Mouse (Mus musculus) C2C12 (cell line): ENCODE results near the gene 1600002K03Rik. TPM values are rescaled to one million over a fixed set of nuclear protein-coding genes. Genes with fewer than 3 reads are reported as not detected.
A peak's percentile ranks its signal among the peaks of the same experiment; 100 is the strongest.

Source experiments
- H3K27me3 ChIP-seq: one replicate; pipeline ENCODE4 v1.6.1; 2011; ENCODE audit not compliant: control insufficient read depth, insufficient read depth, insufficient read length
- H3K36me3 ChIP-seq: one replicate; pipeline ENCODE4 v1.6.1; 2011; ENCODE audit not compliant: control insufficient read depth, insufficient read depth
- H3K4me3 ChIP-seq: one replicate; pipeline ENCODE4 v1.5.1; 2011; ENCODE audit warnings: mild to moderate bottlenecking, control low read depth; ENCODE audit not compliant: poor library complexity, insufficient read depth, severe bottlenecking
- H3K79me2 ChIP-seq: one replicate; pipeline ENCODE4 v1.6.1; 2011; ENCODE audit not compliant: control insufficient read depth, insufficient read depth
- H3K79me3 ChIP-seq: one replicate; pipeline ENCODE4 v1.6.1; 2011; ENCODE audit warnings: low read depth, control low read depth
- H3ac ChIP-seq: one replicate; pipeline ENCODE3; 2011; ENCODE audit warnings: low read depth; ENCODE audit not compliant: control insufficient read depth, insufficient read length
- CEBPB ChIP-seq: IDR thresholded peaks from one replicate; pipeline ENCODE4 v1.6.1; 2011; ENCODE audit warnings: low read depth, mild to moderate bottlenecking, control low read depth, moderate library complexity
- CTCF ChIP-seq: IDR thresholded peaks from one replicate; pipeline ENCODE4 v1.5.1; 2011; ENCODE audit not compliant: control insufficient read depth, insufficient read depth, insufficient read length
- FOSL1 ChIP-seq: IDR thresholded peaks from one replicate; pipeline ENCODE4 v1.8.0; 2011; ENCODE audit warnings: mild to moderate bottlenecking, low read length; ENCODE audit not compliant: poor library complexity, insufficient read depth, severe bottlenecking
- MAX ChIP-seq: IDR thresholded peaks from one replicate; pipeline ENCODE4 v1.6.1; 2011; ENCODE audit warnings: mild to moderate bottlenecking, control low read depth
- MYOD1 ChIP-seq: IDR thresholded peaks from one replicate; pipeline ENCODE4 v1.6.1; 2011; ENCODE audit warnings: low read depth; ENCODE audit not compliant: control insufficient read depth, insufficient read length
- MYOG ChIP-seq: IDR thresholded peaks from one replicate; pipeline ENCODE4 v1.6.1; 2011; ENCODE audit not compliant: control insufficient read depth, insufficient read length; ENCODE audit errors: extremely low read depth
- USF1 ChIP-seq: IDR thresholded peaks from one replicate; pipeline ENCODE4 v1.6.1; 2011; ENCODE audit warnings: low read depth, mild to moderate bottlenecking, control low read depth, moderate library complexity
- polyA plus RNA-seq: library from polyadenylated mRNA; unstranded; fragments of >200 nt; fragmentation: generic; extraction: Trizol; gene quantifications from one replicate; pipeline ENCODE4 v1.2.1, GENCODE M21; 2012; ENCODE audit warnings: missing spikeins

1600002K03Rik gene
- polyA plus RNA-seq, 1 experiment: 33.4 TPM

DNA sequence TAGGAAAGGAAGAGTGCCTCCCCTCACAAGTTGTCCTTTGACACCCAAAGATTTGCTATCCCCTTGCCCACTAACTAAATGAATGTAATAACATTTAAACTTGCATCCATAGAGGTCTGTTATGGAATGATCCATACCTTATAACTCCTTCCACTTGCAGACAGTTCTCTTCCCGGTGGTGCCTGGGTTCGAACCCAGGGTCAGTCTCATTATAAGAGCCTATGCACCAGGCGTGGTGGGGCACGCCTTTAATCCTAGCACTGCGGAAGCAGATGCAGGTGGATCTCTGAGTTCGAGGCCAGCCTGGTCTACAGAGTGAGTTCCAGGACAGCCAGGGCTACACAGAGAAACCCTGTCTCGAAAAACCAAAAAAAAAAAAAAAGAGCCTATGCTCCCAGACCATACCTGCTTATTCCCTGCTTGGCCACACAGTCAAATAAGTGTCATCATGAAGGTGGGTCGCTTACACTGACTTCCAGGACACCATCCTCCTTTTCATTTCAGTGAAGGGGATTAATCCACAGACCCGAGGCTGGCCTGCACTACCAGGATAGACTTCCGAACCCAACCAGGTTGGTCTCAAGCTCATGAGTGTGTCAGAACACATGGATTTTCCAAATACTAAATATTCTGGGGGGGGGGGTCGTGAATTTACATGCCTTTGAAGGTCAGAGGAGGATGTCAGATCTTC is 32.6 kb upstream of the 1600002K03Rik start:
- H3K27me3 ChIP-seq: no peaks in the 10 kb centered on the region
- H3K4me3 ChIP-seq: no peak overlapping the region
- TF ChIP-seq USF1 (no peak), MYOD1 (no peak), MYOG (no peak), FOSL1 (no peak), CTCF (no peak), MAX (no peak), CEBPB (no peak)
- no peak overlapping the region for H3ac ChIP-seq
- peaks cover 30% of the 10 kb centered on the region for H3K79me2 ChIP-seq
- peaks cover 19% of the 10 kb centered on the region for H3K36me3 ChIP-seq
- H3K79me3 ChIP-seq: peaks cover 23% of the 10 kb centered on the region

DNA sequence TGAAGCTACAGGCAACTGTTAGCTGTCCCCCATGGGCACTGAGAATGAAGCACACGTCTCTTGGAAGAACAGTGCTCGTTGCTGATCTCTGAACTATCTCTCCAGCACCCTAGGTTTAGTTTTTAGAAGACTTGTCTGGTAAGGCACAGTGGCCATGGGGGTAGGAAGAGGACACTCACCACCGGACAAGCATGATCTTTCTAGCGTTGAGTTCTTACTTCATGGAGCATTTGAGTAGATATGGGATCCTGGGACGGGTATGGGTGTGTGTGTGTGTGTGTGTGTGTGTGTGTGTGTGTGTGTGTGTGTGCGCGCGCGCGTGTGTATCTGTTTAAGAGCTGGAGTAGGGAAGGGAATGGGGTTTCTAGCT is 32.1 kb upstream of the 1600002K03Rik start, which contains the start of gene Cbarp:
Gene Cbarp (minus strand): TSS at position 170 of the 370 bp plus-strand sequence.
- H3K79me3 ChIP-seq: peaks cover 26% of the 10 kb centered on the region
- peak within 1 kb of the TSS; percentile 79 for H3K4me3 ChIP-seq
- no peak for TF ChIP-seq CTCF
- no peak for TF ChIP-seq USF1
- no peak for TF ChIP-seq MYOG
- TF ChIP-seq MYOD1: no peak
- no peak for TF ChIP-seq FOSL1
- TF ChIP-seq MAX: no peak
- no peak for TF ChIP-seq CEBPB
- H3K79me2 ChIP-seq: peaks cover 36% of the 10 kb centered on the region
- peaks cover 24% of the 10 kb centered on the region for H3K36me3 ChIP-seq
- H3K27me3 ChIP-seq: no peaks in the 10 kb centered on the region
- peak within 1 kb of the TSS; percentile 39 for H3ac ChIP-seq

DNA sequence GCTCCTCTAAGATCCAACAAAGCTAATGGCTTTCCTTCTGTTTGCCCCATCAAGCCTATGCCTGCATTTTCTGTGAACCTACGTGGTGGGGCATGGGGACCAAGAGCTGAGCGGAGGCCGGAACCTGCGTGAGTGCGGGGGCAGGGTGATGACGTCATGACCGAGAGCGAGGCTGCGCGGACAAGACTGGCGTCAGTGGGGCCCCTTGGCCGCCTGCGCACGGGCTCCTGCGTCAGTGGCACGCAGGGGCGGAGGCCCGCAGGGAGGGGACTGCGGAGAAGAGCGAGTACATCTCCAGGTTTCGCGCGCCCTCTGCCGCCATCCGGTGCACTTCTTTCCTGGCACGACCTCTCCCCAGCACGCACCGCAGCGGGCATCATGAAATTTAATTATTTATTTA is 31.5 kb upstream of the 1600002K03Rik start:
- Histone ChIP-seq H3K79me2 (peaks cover 42% of the 10 kb centered on the region), H3ac (peak overlapping the region; percentile 39), H3K36me3 (peaks cover 28% of the 10 kb centered on the region), H3K79me3 (peaks cover 29% of the 10 kb centered on the region), H3K27me3 (no peaks in the 10 kb centered on the region), H3K4me3 (no peak overlapping the region)
- no peak for TF ChIP-seq CEBPB
- peak; percentile 87 for TF ChIP-seq CTCF
- no peak for TF ChIP-seq MYOG
- peak; percentile 66 for TF ChIP-seq MAX
- TF ChIP-seq MYOD1: no peak

DNA sequence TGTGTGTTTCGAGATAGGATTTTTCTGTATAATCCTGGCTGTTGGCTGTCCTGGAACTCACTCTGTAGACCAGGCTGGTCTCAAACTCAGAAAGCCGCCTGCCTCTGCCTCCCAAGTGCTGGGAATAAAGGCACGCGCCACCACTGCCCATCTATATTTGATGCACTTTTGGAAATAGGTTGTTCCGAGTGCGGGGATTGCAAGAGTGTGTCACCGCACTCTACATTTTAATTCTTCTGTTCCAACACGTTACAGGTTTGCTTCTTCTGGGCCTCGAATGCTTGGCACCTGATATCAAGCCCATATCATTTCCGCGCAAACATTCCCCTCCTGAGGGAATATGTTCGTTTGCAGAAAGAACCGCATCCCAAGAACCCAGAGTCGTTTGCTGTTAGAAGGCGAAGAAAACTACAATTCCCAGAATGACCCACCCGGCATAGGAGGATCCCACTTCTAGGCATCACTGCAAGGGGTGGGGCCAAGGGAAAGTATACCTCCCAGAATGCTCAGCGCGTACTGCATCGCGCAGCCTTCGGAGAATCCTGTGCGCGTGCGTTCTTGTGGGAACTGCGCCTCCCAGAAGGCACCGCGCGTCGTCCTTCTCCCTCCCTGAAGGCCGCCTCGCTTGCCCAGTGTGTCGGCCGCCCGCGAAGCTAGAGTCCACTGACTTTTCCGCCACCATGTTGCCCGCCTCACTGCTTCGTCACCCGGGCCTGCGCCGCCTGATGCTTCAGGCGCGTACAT is 30.8 kb upstream of the 1600002K03Rik start:
- peak; percentile 94 for TF ChIP-seq MAX
- no peak for TF ChIP-seq CEBPB
- Histone ChIP-seq H3K4me3 (peak overlapping the region; percentile 79), H3K79me2 (peaks cover 49% of the 10 kb centered on the region), H3K27me3 (no peaks in the 10 kb centered on the region), H3ac (peak overlapping the region; percentile 99), H3K79me3 (peaks cover 33% of the 10 kb centered on the region), H3K36me3 (peaks cover 34% of the 10 kb centered on the region)

DNA sequence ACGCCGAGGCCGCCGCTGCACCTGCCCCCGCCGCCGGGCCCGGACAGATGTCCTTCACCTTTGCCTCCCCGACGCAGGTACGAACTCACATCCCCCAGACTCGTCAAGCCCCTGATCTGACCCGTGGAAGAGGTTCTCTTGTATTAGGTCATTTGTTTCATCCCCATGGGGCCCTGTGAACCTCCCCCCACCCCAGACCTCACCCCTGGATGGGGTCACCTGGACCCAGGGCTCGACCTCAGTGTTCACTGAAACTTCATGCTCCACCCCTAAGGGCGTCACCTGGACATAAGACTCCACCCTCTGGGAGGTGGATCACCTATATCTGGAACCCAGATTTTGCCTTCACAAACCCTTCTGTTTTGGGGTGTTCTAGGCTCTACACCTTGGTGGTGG is 30.2 kb upstream of the 1600002K03Rik start:
- H3K27me3 ChIP-seq: no peaks in the 10 kb centered on the region

DNA sequence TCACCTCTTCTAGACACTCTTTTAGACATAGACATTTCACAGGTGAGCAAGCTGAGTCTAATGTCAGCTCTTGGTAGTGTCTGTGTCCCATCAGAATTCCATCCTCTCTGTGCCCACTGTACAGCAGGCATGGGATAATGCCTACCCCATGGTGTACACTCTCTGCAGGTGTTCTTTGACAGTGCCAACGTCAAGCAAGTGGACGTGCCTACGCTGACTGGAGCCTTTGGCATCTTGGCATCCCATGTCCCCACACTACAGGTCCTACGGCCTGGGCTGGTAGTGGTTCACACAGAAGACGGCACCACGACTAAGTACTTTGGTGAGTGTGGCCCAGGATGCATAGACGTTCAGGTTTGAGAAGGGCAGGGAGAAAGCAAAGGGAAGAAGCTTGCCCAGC is 29.1 kb upstream of the 1600002K03Rik start:
- peaks cover 34% of the 10 kb centered on the region for H3K36me3 ChIP-seq
- no peak overlapping the region for H3K4me3 ChIP-seq
- H3ac ChIP-seq: peak overlapping the region; percentile 26
- peaks cover 33% of the 10 kb centered on the region for H3K79me3 ChIP-seq
- peaks cover 51% of the 10 kb centered on the region for H3K79me2 ChIP-seq
- TF ChIP-seq MYOD1 (no peak), FOSL1 (no peak), CTCF (no peak), USF1 (no peak), MAX (no peak)
- no peaks in the 10 kb centered on the region for H3K27me3 ChIP-seq

More for the DNA sequence above, 30.2 kb upstream of the 1600002K03Rik start:
- Histone ChIP-seq H3K4me3 (peak overlapping the region; percentile 79), H3ac (peak overlapping the region; percentile 99), H3K36me3 (peaks cover 34% of the 10 kb centered on the region), H3K79me2 (peaks cover 49% of the 10 kb centered on the region), H3K79me3 (peaks cover 33% of the 10 kb centered on the region)
- TF ChIP-seq FOSL1: no peak
- TF ChIP-seq MYOG: no peak
- TF ChIP-seq CEBPB: no peak
- no peak for TF ChIP-seq CTCF
- TF ChIP-seq USF1: no peak
- no peak for TF ChIP-seq MAX
- TF ChIP-seq MYOD1: no peak
